Mouse (Mus musculus): ENCODE results near the gene Thra. TPM values are rescaled to one million over a fixed set of nuclear protein-coding genes. Genes with fewer than 3 reads are reported as not detected.
"Not testable (repeated sequence)": the region's sequence is repeated elsewhere in the genome, so short reads cannot be mapped to it uniquely, and the experiment has no call there.

Gene Thra
- polyA plus RNA-seq, 1 experiment from 2014 or later: 32.4 TPM

GRCm38 (mm10) chr11:98735111-98735510 is 5.3 kb upstream of the Thra start:
- H3K36me3 ChIP-seq (ENCODE audit: control insufficient read depth, insufficient read depth): no peaks in the 10 kb centered on the region
- ATAC-seq: no peak
- H3K4me1 ChIP-seq (replicated peaks; ENCODE audit: control insufficient read depth, insufficient read depth, low read length): 0 out of 2 replicates have a peak, but pooled peaks cover 4% of the 10 kb centered on the region
- H3K4me3 ChIP-seq (ENCODE audit: low read depth, low read length): no peak overlapping the region
- H3K9ac ChIP-seq (ENCODE audit: low read depth, low read length): no peak overlapping the region
- H3K27me3 ChIP-seq (replicated peaks; ENCODE audit: control insufficient read depth, insufficient read depth, low read length): no peaks in the 10 kb centered on the region
- H3K9me3 ChIP-seq (ENCODE audit: control insufficient read depth): no peaks in the 10 kb centered on the region
- no peak overlapping the region for H3K27ac ChIP-seq (ENCODE audit: low read depth, low read length)
- no peak for TF ChIP-seq CTCF (IDR thresholded peaks at IDR 0.05; ENCODE audit: low read depth)
- no peak overlapping the region for H3K4me2 ChIP-seq (replicated peaks; ENCODE audit: low read depth)
- 88% methylated on average over 4 of the region's 4 CpGs for WGBS

DNA sequence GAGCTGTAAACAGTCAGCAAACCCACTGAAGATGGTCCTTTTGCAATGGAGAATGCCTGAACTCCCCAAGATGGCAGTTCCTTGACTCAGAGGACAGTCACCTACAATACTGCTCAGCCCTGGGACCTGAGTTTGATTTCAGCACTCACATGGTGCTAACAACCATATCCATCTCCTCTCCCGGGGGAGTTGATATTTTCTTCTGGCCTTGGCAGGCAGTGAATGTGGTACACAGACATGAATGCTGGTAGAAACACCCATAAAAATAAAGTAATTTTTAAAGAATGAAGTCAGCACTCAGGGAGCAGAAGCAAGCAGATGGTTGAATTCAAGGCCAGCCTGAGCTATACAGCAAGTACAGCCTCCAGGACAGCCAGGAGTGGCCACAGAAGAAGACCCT is 4.3 kb upstream of the Thra start:
- no peak for TF ChIP-seq CTCF (IDR thresholded peaks at IDR 0.05; ENCODE audit: low read depth)
- no peaks in the 10 kb centered on the region for H3K36me3 ChIP-seq (ENCODE audit: control insufficient read depth, insufficient read depth)
- no peaks in the 10 kb centered on the region for H3K27me3 ChIP-seq (replicated peaks; ENCODE audit: control insufficient read depth, insufficient read depth, low read length)
- 0 out of 2 replicates have a peak, but pooled peaks cover 9% of the 10 kb centered on the region for H3K4me1 ChIP-seq (replicated peaks; ENCODE audit: control insufficient read depth, insufficient read depth, low read length)
- no peak for ATAC-seq
- 92% methylated on average over 1 of the region's 1 CpGs for WGBS
- no peak overlapping the region for H3K4me3 ChIP-seq (ENCODE audit: low read depth, low read length)
- H3K4me2 ChIP-seq (replicated peaks; ENCODE audit: low read depth): no peak overlapping the region
- H3K27ac ChIP-seq (ENCODE audit: low read depth, low read length): no peak overlapping the region
- no peak overlapping the region for H3K9ac ChIP-seq (ENCODE audit: low read depth, low read length)
- no peaks in the 10 kb centered on the region for H3K9me3 ChIP-seq (ENCODE audit: control insufficient read depth)

DNA sequence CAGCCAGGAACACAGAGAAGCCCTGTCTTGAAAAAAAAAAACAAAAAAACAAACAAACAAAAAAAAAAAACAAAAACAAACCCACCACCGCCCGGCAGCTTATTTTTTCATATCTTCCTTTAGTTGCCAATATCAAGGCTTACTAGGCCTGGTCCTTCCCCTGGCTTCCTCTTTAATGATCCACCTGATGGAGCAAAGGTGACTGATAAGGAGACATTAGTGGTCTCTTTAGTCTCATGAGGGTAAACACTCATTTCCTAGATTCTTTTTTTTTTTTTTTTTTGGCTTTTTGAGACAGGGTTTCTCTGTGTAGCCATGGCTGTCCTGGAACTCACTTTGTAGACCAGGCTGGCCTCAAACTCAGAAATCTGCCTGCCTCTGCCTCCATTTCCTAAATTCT is 3.2 kb upstream of the Thra start:
- not testable (repeated sequence) for H3K4me3 ChIP-seq (ENCODE audit: low read depth, low read length); H3K27ac ChIP-seq (ENCODE audit: low read depth, low read length); H3K9me3 ChIP-seq (ENCODE audit: control insufficient read depth); H3K36me3 ChIP-seq (ENCODE audit: control insufficient read depth, insufficient read depth); ATAC-seq; H3K4me2 ChIP-seq (replicated peaks; ENCODE audit: low read depth); H3K4me1 ChIP-seq (replicated peaks; ENCODE audit: control insufficient read depth, insufficient read depth, low read length); H3K27me3 ChIP-seq (replicated peaks; ENCODE audit: control insufficient read depth, insufficient read depth, low read length); H3K9ac ChIP-seq (ENCODE audit: low read depth, low read length)
- WGBS: 41% methylated on average over 2 of the region's 2 CpGs

GRCm38 (mm10) chr11:98738428-98738911 is 2.0 kb upstream of the Thra start:
- no peaks in the 10 kb centered on the region for H3K36me3 ChIP-seq (ENCODE audit: control insufficient read depth, insufficient read depth)
- ATAC-seq: no peak
- H3K4me2 ChIP-seq (replicated peaks; ENCODE audit: low read depth): no peak overlapping the region
- no peak overlapping the region for H3K9ac ChIP-seq (ENCODE audit: low read depth, low read length)
- TF ChIP-seq CTCF (IDR thresholded peaks at IDR 0.05; ENCODE audit: low read depth): no peak
- 0 out of 2 replicates have a peak, but pooled peaks cover 12% of the 10 kb centered on the region for H3K4me1 ChIP-seq (replicated peaks; ENCODE audit: control insufficient read depth, insufficient read depth, low read length)
- H3K4me3 ChIP-seq (ENCODE audit: low read depth, low read length): no peak overlapping the region
- H3K9me3 ChIP-seq (ENCODE audit: control insufficient read depth): no peaks in the 10 kb centered on the region
- no peak overlapping the region for H3K27ac ChIP-seq (ENCODE audit: low read depth, low read length)
- WGBS: 63% methylated on average over 4 of the region's 4 CpGs
- H3K27me3 ChIP-seq (replicated peaks; ENCODE audit: control insufficient read depth, insufficient read depth, low read length): no peaks in the 10 kb centered on the region

DNA sequence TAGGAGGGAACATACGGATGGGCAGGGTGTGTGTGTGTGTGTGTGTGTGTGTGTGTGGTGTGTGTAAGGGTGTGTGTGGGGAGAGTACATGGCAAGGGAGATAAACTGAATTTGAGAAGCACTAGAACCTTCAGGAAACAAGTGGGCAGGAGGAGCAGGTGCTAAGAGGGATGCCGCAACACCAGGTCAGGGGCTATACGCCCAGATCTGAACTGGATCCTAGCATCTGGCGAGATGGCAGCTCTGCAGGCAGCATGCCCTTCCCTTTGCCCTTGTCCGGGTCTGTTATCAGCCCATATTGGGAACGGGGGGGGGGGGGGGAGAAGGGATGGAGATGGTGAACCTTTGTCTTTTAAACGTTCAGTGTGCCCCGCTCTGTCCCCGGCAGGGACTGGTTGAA is 1.5 kb upstream of the Thra start:
- Histone ChIP-seq H3K9me3 (ENCODE audit: control insufficient read depth) (no peaks in the 10 kb centered on the region), H3K4me2 (replicated peaks; ENCODE audit: low read depth) (no peak overlapping the region), H3K27me3 (replicated peaks; ENCODE audit: control insufficient read depth, insufficient read depth, low read length) (no peaks in the 10 kb centered on the region), H3K4me3 (ENCODE audit: low read depth, low read length) (no peak overlapping the region), H3K36me3 (ENCODE audit: control insufficient read depth, insufficient read depth) (no peaks in the 10 kb centered on the region), H3K4me1 (replicated peaks; ENCODE audit: control insufficient read depth, insufficient read depth, low read length) (0 out of 2 replicates have a peak, but pooled peaks cover 12% of the 10 kb centered on the region), H3K9ac (ENCODE audit: low read depth, low read length) (no peak overlapping the region), H3K27ac (ENCODE audit: low read depth, low read length) (no peak overlapping the region)
- WGBS: 83% methylated on average over 8 of the region's 9 CpGs
- TF ChIP-seq CTCF (IDR thresholded peaks at IDR 0.05; ENCODE audit: low read depth): no peak
- ATAC-seq: no peak

- no peak for ATAC-seq
- no peak overlapping the region for H3K9ac ChIP-seq (ENCODE audit: low read depth, low read length)
These were observed 429 bp upstream of the Thra start for GRCm38 (mm10) chr11:98740026-98740392.

More at GRCm38 (mm10) chr11:98740026-98740392, 429 bp upstream of the Thra start:
- Histone ChIP-seq H3K4me3 (ENCODE audit: low read depth, low read length) (peak overlapping the region; percentile 96), H3K27me3 (replicated peaks; ENCODE audit: control insufficient read depth, insufficient read depth, low read length) (no peaks in the 10 kb centered on the region), H3K36me3 (ENCODE audit: control insufficient read depth, insufficient read depth) (no peaks in the 10 kb centered on the region), H3K9me3 (ENCODE audit: control insufficient read depth) (no peaks in the 10 kb centered on the region), H3K4me2 (replicated peaks; ENCODE audit: low read depth) (peak overlapping the region; percentile 91), H3K4me1 (replicated peaks; ENCODE audit: control insufficient read depth, insufficient read depth, low read length) (peaks cover 20% of the 10 kb centered on the region; the same call in 1 of the 2 replicates), H3K27ac (ENCODE audit: low read depth, low read length) (peak overlapping the region; percentile 98)
- no peak for TF ChIP-seq CTCF (IDR thresholded peaks at IDR 0.05; ENCODE audit: low read depth)
- 8% methylated on average over 8 of the region's 8 CpGs for WGBS
